Mouse (Mus musculus) bone marrow macrophage, adult 2 months (primary cell): ENCODE data around the gene Prdm10. TPM values are rescaled to one million over a fixed set of nuclear protein-coding genes. Genes with fewer than 3 reads are reported as not detected.

ENCODE experiments used
- H3K27ac ChIP-seq: 2 replicates; pipeline ENCODE4 v1.5.1; 2012; ENCODE audit warnings: low read depth, low read length; ENCODE audit not compliant: insufficient read depth
- H3K4me1 ChIP-seq: 2 replicates; pipeline ENCODE4 v1.6.1; 2012; ENCODE audit warnings: low read length; ENCODE audit not compliant: control insufficient read depth, insufficient read depth
- H3K4me3 ChIP-seq: 2 replicates; pipeline ENCODE4 v1.5.1; 2012; ENCODE audit warnings: mild to moderate bottlenecking, low read length, moderate library complexity; ENCODE audit not compliant: insufficient read depth
- CTCF ChIP-seq: IDR thresholded peaks from 2 replicates; pipeline ENCODE4 v1.5.1; 2012; ENCODE audit warnings: low read depth, mild to moderate bottlenecking, low read length, moderate library complexity
- POLR2A ChIP-seq: IDR thresholded peaks from 2 replicates; pipeline ENCODE4 v1.6.1; 2012; ENCODE audit warnings: mild to moderate bottlenecking, low read depth, low read length, borderline replicate concordance
- polyA plus RNA-seq: library from polyadenylated mRNA; stranded (reverse); fragments of >200 nt; gene quantifications from 2 replicates; pipeline ENCODE4 v1.2.4, GENCODE M21; 2012; ENCODE audit not compliant: missing spikeins, insufficient read depth, insufficient read length

The Prdm10 gene
- polyA plus RNA-seq, 1 experiment = 8.3 TPM

- TF ChIP-seq POLR2A (no peak), CTCF (no peak)
- Histone ChIP-seq H3K4me1 (no peaks in the 10 kb centered on the region), H3K4me3 (no peak overlapping the region), H3K27ac (no peak overlapping the region)
Measured at GRCm38 (mm10) chr9:31301107-31301506, 20.8 kb downstream of the Prdm10 start.

GRCm38 (mm10) chr9:31301526-31302311 is 21.4 kb downstream of the Prdm10 start:
- no peak overlapping the region for H3K4me3 ChIP-seq
- TF ChIP-seq CTCF = no peak
- no peak for TF ChIP-seq POLR2A
- H3K4me1 ChIP-seq = no peaks in the 10 kb centered on the region
- no peak overlapping the region for H3K27ac ChIP-seq

GRCm38 (mm10) chr9:31304358-31304757 is 24.0 kb downstream of the Prdm10 start:
- TF ChIP-seq CTCF (no peak), POLR2A (no peak)
- no peak overlapping the region for H3K4me3 ChIP-seq
- H3K4me1 ChIP-seq = no peaks in the 10 kb centered on the region
- H3K27ac ChIP-seq = no peak overlapping the region

- no peak overlapping the region for H3K4me3 ChIP-seq
- H3K4me1 ChIP-seq = no peaks in the 10 kb centered on the region
- no peak overlapping the region for H3K27ac ChIP-seq
- TF ChIP-seq CTCF (no peak), POLR2A (no peak)
Measured at GRCm38 (mm10) chr9:31305117-31305516, 24.8 kb downstream of the Prdm10 start.

GRCm38 (mm10) chr9:31305807-31306206 is 25.5 kb downstream of the Prdm10 start:
- Histone ChIP-seq H3K27ac (no peak overlapping the region), H3K4me1 (no peaks in the 10 kb centered on the region), H3K4me3 (no peak overlapping the region)
- no peak for TF ChIP-seq CTCF
- TF ChIP-seq POLR2A = no peak

- H3K4me1 ChIP-seq = no peaks in the 10 kb centered on the region
- no peak overlapping the region for H3K27ac ChIP-seq
- TF ChIP-seq CTCF = no peak
- no peak for TF ChIP-seq POLR2A
- no peak overlapping the region for H3K4me3 ChIP-seq
Measured at GRCm38 (mm10) chr9:31307232-31307631, 26.9 kb downstream of the Prdm10 start.

GRCm38 (mm10) chr9:31309041-31309440 is 28.7 kb downstream of the Prdm10 start:
- no peak overlapping the region for H3K4me3 ChIP-seq
- H3K27ac ChIP-seq = no peak overlapping the region
- TF ChIP-seq CTCF (no peak), POLR2A (no peak)
- no peaks in the 10 kb centered on the region for H3K4me1 ChIP-seq

- TF ChIP-seq CTCF (no peak), POLR2A (no peak)
- Histone ChIP-seq H3K4me3 (no peak overlapping the region), H3K4me1 (no peaks in the 10 kb centered on the region), H3K27ac (no peak overlapping the region)
Measured at GRCm38 (mm10) chr9:31310662-31311061, 30.3 kb downstream of the Prdm10 start.

- H3K4me3 ChIP-seq = no peak overlapping the region
- H3K27ac ChIP-seq = no peak overlapping the region
- TF ChIP-seq CTCF (no peak), POLR2A (no peak)
- H3K4me1 ChIP-seq = no peaks in the 10 kb centered on the region
Measured at GRCm38 (mm10) chr9:31313876-31314275, 33.5 kb downstream of the Prdm10 start.

GRCm38 (mm10) chr9:31315983-31316382 is 35.6 kb downstream of the Prdm10 start:
- TF ChIP-seq CTCF (no peak), POLR2A (no peak)

GRCm38 (mm10) chr9:31318956-31319355 is 38.6 kb downstream of the Prdm10 start:
- Histone ChIP-seq H3K27ac (no peak overlapping the region), H3K4me3 (no peak overlapping the region), H3K4me1 (no peaks in the 10 kb centered on the region)
- TF ChIP-seq POLR2A (no peak), CTCF (no peak)

More at GRCm38 (mm10) chr9:31315983-31316382, 35.6 kb downstream of the Prdm10 start:
- Histone ChIP-seq H3K27ac (no peak overlapping the region), H3K4me3 (no peak overlapping the region), H3K4me1 (no peaks in the 10 kb centered on the region)

- TF ChIP-seq POLR2A = no peak
- TF ChIP-seq CTCF = no peak
- H3K27ac ChIP-seq = no peak overlapping the region
- no peak overlapping the region for H3K4me3 ChIP-seq
- no peaks in the 10 kb centered on the region for H3K4me1 ChIP-seq
Measured at GRCm38 (mm10) chr9:31320734-31321133, 40.4 kb downstream of the Prdm10 start.
